Mouse (Mus musculus) small intestine, adult 2 months (tissue): ENCODE data around the gene Thbs4.

ENCODE experiments used
- CTCF ChIP-seq: fragments of 200-500 bp; IDR thresholded peaks from 2 replicates; pipeline ENCODE4 v1.5.1; 2012; ENCODE audit warnings: low read depth, mild to moderate bottlenecking, control low read depth, inconsistent platforms, low read length, moderate library complexity, mixed read lengths; ENCODE audit not compliant: insufficient replicate concordance, insufficient read length; ENCODE audit errors: extremely low read depth
- POLR2A ChIP-seq: fragments of 200-500 bp; IDR thresholded peaks from 2 replicates; pipeline ENCODE4 v1.6.1; 2012; ENCODE audit warnings: low read depth, mild to moderate bottlenecking, control low read depth, inconsistent platforms, low read length, moderate library complexity

- TF ChIP-seq CTCF (no peak), POLR2A (no peak)
Measured at GRCm38 (mm10) chr13:92816329-92816728, 21.7 kb upstream of the Thbs4 start.
